Mouse (Mus musculus) MEL (cell line): ENCODE results near the gene Ppil3.

Experiments used
- CTCF ChIP-seq, 3 experiments: IDR thresholded peaks in 2 of 3; conservative IDR thresholded peaks in 1 of 3; 2 replicates each; pipeline ENCODE4 v1.5.1; 2011 to 2012; ENCODE audit warnings: low read length in 3 of 3, low read depth in 2 of 3, mild to moderate bottlenecking in 2 of 3, improper control_type of control experiment in 1 of 3, inconsistent platforms in 1 of 3, mixed read lengths in 1 of 3, moderate library complexity in 1 of 3; ENCODE audit not compliant: control insufficient read depth in 1 of 3, insufficient read depth in 1 of 3, poor library complexity in 1 of 3, severe bottlenecking in 1 of 3
- MEF2A ChIP-seq: IDR thresholded peaks from 2 replicates; pipeline ENCODE4 v1.6.1; 2014; ENCODE audit warnings: low read depth, mild to moderate bottlenecking, inconsistent platforms, low read length, improper control_type of control experiment; ENCODE audit not compliant: poor library complexity, insufficient replicate concordance, severe bottlenecking; ENCODE audit errors: extremely low read depth
- MYB ChIP-seq: IDR thresholded peaks from 2 replicates; pipeline ENCODE4 v1.6.1; 2011; ENCODE audit warnings: mild to moderate bottlenecking, low read depth, low read length, improper control_type of control experiment
- TCF12 ChIP-seq: IDR thresholded peaks from 2 replicates; pipeline ENCODE4 v1.6.1; 2014; ENCODE audit warnings: low read depth, mild to moderate bottlenecking, inconsistent platforms, low read length, improper control_type of control experiment, moderate library complexity

DNA sequence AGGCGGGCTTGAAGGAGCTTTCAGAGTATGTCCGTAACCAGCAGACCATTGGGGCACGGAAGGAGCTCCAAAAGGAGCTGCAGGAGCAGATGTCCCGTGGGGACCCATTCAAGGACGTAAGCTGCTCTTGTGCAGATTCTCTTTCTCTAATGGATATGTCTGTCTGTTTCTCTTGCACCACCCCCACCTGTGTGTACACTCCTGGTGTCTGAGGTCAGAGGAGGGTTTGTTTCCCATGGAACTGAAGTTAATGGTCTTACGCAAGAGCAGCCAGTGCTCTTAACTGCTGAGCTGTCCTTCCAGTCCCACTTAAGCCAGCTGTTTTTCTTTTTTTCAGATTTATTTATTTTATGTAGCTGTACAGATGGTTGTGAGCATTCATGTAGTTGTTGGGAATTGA is 43.9 kb downstream of the Ppil3 start:
- TF ChIP-seq MEF2A (no peak), TCF12 (no peak), CTCF (IDR thresholded peaks at IDR 0.05 in 2 of 3, conservative IDR thresholded peaks at IDR 0.05 in 1 of 3; ENCODE audit: control insufficient read depth in 1 of 3, insufficient read depth in 1 of 3, low read depth in 2 of 3, low read length in 3 of 3, poor library complexity in 1 of 3, severe bottlenecking in 1 of 3) (no peak), MYB (no peak)
